Mouse (Mus musculus) CH12.LX (cell line): Measurements from ENCODE around the gene Borcs7.

Experiments used
- BHLHE40 ChIP-seq: IDR thresholded peaks from 2 replicates; pipeline ENCODE4 v1.6.1; 2011; ENCODE audit warnings: mild to moderate bottlenecking, low read depth, low read length, improper control_type of control experiment
- CTCF ChIP-seq, 2 experiments: IDR thresholded peaks in 1 of 2; conservative IDR thresholded peaks in 1 of 2; 2 replicates each; pipeline ENCODE4 v1.5.1; 2011 to 2012; ENCODE audit warnings: low read depth in 2 of 2, low read length in 2 of 2, improper control_type of control experiment in 1 of 2, inconsistent platforms in 1 of 2, mild to moderate bottlenecking in 1 of 2, moderate library complexity in 1 of 2
- E2F4 ChIP-seq: IDR thresholded peaks from 2 replicates; pipeline ENCODE4 v1.6.1; 2011; ENCODE audit warnings: low read depth, low read length, improper control_type of control experiment; ENCODE audit not compliant: insufficient replicate concordance
- ETS1 ChIP-seq: conservative IDR thresholded peaks from 2 replicates; pipeline ENCODE4 v1.6.1; 2012; ENCODE audit warnings: low read depth, mild to moderate bottlenecking, inconsistent platforms, low read length, improper control_type of control experiment, moderate library complexity
- HCFC1 ChIP-seq: IDR thresholded peaks from 2 replicates; pipeline ENCODE4 v1.6.1; 2012; ENCODE audit warnings: low read depth, mild to moderate bottlenecking, inconsistent platforms, low read length, improper control_type of control experiment
- KAT2A ChIP-seq: IDR thresholded peaks from 2 replicates; pipeline ENCODE4 v1.6.1; 2012; ENCODE audit warnings: low read length, improper control_type of control experiment, inconsistent platforms; ENCODE audit not compliant: insufficient replicate concordance
- MAFK ChIP-seq: IDR thresholded peaks from 2 replicates; pipeline ENCODE4 v1.6.1; 2011; ENCODE audit warnings: low read length, improper control_type of control experiment; ENCODE audit not compliant: insufficient replicate concordance
- MEF2A ChIP-seq: IDR thresholded peaks from 2 replicates; pipeline ENCODE4 v1.6.1; 2014; ENCODE audit warnings: low read depth, mild to moderate bottlenecking, inconsistent platforms, low read length, improper control_type of control experiment, borderline replicate concordance
- PAX5 ChIP-seq: IDR thresholded peaks from 2 replicates; pipeline ENCODE4 v1.6.1; 2012; ENCODE audit warnings: low read length, inconsistent platforms, mixed read lengths
- POLR2A ChIP-seq: IDR thresholded peaks from 2 replicates; pipeline ENCODE4 v1.6.1; 2011; ENCODE audit warnings: low read depth, mild to moderate bottlenecking, improper control_type of control experiment, low read length
- RCOR1 ChIP-seq: conservative IDR thresholded peaks from 2 replicates; pipeline ENCODE4 v1.6.1; 2012; ENCODE audit warnings: low read depth, mild to moderate bottlenecking, inconsistent platforms, low read length, improper control_type of control experiment
- UBTF ChIP-seq: IDR thresholded peaks from 2 replicates; pipeline ENCODE4 v1.6.1; 2012; ENCODE audit warnings: low read depth, mild to moderate bottlenecking, inconsistent platforms, low read length, improper control_type of control experiment, moderate library complexity
- USF1 ChIP-seq: IDR thresholded peaks from 2 replicates; pipeline ENCODE4 v1.6.1; 2014; ENCODE audit warnings: low read depth, mild to moderate bottlenecking, inconsistent platforms, low read length, improper control_type of control experiment
- ZNF384 ChIP-seq: IDR thresholded peaks from 2 replicates; pipeline ENCODE4 v1.6.1; 2012; ENCODE audit warnings: low read depth, low read length, improper control_type of control experiment, inconsistent platforms

- TF ChIP-seq BHLHE40 = no peak
- no peak for TF ChIP-seq POLR2A
- no peak for TF ChIP-seq CTCF (conservative IDR thresholded peaks at IDR 0.05 in 1 of 2, IDR thresholded peaks at IDR 0.05 in 1 of 2; ENCODE audit: low read depth in 2 of 2, low read length in 2 of 2)
- no peak for TF ChIP-seq RCOR1
- no peak for TF ChIP-seq MEF2A
- TF ChIP-seq ETS1 = no peak
- no peak for TF ChIP-seq ZNF384
- TF ChIP-seq USF1 = no peak
- TF ChIP-seq HCFC1 = no peak
- TF ChIP-seq UBTF = no peak
- TF ChIP-seq MAFK = no peak
- no peak for TF ChIP-seq PAX5
- no peak for TF ChIP-seq E2F4
- no peak for TF ChIP-seq KAT2A
Observed at GRCm38 (mm10) chr19:46640780-46641179, 48.9 kb upstream of the Borcs7 start.
